Mouse (Mus musculus) megakaryocyte, embryonic 14.5 days (primary cell): Measurements from ENCODE around the gene Mrpl39.

Experiments used
- FLI1 ChIP-seq: IDR thresholded peaks from 2 replicates; pipeline ENCODE4 v1.6.1; 2012; ENCODE audit warnings: low read length, inconsistent platforms, mixed read lengths
- GATA1 ChIP-seq: IDR thresholded peaks from 3 replicates; pipeline ENCODE4 v1.6.1; 2012; ENCODE audit warnings: mixed read lengths, low read length, inconsistent platforms, borderline replicate concordance

GRCm38 (mm10) chr16:84716724-84717617, 18.6 kb downstream of the Mrpl39 start:
- no peak for TF ChIP-seq GATA1
- no peak for TF ChIP-seq FLI1
